Mouse (Mus musculus): ENCODE data around the gene Wasl.

Gene Wasl

DNA sequence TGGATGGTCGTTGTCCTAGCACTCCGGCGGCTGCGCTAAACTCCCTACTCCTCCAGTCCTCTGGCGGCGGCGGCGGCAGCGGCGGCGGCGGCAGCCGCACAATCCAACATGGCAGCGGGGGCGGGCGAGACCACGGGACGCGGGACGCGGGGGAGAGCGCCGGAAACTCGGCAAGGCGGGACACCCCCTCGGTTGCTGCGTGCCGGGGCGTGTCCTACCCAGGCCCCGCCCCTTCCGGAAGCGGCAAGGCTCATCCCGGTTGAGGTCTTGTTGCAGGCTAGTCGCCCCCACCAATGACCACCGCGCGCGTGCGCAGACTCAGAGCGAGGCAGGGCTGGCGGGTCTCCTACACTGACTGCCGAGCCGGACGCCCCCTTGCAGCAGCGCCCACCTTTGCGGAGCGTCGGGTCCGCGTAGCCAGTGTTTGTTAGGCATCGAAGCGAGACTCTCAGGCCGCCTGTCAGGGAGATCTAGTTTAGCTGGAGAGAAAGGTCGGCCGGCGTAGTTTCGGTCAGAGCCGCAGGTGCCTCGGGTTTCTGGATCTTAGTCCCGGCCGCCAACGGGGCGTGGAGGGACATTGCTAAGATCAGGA, at the start of gene Wasl:
Gene Wasl, minus strand, starts transcription at position 143 of the 592 bp plus-strand sequence.
- DNase-seq = peak; percentile 98

DNA sequence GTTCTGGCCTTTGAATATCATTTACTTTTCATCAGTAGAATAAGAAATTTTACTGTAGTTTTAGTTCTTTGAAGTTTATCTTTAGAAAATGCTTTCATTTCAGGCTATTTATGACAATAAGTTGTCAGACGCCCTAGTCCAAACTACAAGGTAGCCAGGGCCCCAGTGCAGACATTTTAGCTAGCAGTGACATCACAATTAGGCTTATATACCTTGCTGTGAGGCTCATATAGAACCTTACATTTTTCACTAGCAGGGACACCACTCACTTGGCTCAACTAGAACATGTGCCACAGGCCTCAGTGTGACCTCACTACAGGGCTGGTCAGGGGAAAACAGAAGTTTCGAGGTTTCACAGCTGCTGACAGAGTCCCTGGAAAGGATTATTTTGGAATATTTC, 42.7 kb upstream of the Wasl start:
- no peak for DNase-seq

DNA sequence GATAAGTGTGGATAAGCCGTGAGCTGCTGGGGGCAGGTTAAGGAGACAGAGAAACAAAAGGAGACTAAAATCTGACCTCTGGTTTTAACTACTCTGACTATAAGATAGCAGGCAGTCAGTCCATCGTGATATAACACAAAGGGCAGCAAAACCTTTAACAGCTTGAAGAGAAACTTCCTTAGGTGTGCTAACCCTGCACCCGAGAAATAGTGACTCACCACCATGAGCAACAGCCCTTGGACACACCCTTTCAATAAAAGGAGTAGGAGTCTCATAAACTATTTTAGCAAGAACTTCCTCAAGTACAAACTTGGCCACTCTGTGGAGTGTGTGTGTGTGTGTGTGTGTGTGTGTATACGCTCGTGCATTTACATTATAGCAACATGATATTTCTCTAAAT, 42.3 kb upstream of the Wasl start:
- DNase-seq = no peak

GRCm38 (mm10) chr6:24697216-24697615, 32.4 kb upstream of the Wasl start:
- DNase-seq = no peak

DNA sequence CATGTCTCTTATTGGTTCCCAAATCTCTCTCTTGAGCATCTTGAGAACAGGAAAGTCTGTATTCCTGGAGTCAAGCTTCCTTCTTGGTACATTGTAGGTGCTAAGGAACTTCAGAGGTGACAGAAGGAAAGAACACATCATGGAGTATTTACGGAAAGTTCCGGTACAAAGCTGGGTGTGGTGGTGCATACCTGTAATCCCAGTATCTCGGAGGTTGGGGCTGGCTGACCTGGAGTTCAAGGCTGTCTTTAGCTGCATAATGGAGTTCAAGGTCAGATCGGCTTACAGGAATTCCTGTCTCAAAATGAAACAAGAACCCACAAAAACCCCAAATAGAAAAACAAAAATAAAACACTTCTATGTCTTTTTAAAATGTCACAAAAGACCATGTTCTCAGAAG, 31.3 kb upstream of the Wasl start:
- no peak for DNase-seq

DNA sequence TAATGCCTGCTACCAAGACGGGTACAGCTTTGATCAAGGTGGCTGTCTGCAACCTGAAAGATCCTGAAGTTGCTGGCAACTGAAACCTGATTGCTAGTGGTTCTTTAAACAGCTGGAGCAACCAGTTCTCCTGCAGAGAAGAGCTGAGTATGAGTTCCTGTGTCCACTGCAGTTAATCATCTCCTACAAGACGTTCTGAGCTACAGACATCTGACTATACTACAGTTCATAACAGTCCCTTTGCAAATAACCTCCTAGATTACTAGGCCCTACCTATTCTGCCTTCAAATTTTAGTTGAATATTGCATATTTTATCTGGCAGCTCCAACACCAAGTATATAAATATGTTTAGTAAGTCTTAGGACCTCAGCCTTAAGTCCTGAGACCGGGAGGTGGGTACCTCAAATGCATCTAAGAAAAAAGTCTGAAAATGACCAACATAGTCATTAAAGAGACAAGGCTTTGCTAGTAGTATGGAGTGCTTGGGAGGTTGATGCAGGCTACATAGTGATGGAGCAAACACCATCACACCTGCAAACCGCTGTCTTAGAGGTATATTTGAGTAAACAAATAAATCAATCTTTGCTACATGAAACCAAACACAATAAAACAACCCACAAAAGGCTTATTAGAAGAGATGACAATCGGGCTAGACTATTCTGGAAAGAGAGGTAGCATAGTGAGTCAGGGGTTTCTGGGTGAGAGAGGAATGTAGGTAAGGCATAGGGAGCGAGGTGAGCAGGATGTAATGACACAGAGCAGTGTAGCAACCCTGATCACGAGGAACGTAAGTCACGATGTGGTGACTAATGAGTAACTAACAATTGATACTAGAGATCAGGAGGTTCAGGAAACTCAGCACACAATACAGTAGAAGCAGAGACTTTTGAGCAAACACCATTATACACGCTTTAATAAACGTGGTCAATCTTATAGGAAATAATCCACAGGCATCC, 29.9 kb upstream of the Wasl start:
- no peak for DNase-seq

GRCm38 (mm10) chr6:24687871-24688270, 23.1 kb upstream of the Wasl start:
- DNase-seq = no peak

GRCm38 (mm10) chr6:24683113-24683512, 18.3 kb upstream of the Wasl start:
- DNase-seq = no peak

DNA sequence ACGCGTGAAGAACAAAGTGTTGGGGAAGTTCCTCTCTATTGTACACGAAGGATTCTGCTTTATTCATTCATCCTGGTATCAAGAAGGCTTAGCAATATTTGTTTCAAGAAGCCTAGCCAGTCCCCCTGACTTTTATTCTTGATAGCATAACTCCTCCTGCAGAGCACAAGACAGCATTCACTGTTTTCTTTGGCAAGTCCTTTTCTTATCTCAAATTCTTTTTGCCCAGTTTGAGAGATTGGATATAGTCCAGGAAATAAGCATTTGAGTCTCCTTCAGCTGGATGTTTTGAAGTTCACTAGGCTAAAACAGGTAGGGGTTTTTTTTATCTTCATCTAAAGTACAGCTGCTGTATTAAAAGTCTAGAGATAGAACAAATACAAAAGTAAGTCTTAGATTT, 3.0 kb upstream of the Wasl start:
- no peak for DNase-seq

- DNase-seq = no peak
Observed at GRCm38 (mm10) chr6:24666248-24666647, 1.4 kb upstream of the Wasl start.

GRCm38 (mm10) chr6:24664133-24664866, 509 bp downstream of the Wasl start:
- DNase-seq = no peak

- DNase-seq = no peak
Observed at GRCm38 (mm10) chr6:24663196-24664132, 1.3 kb downstream of the Wasl start.

- DNase-seq = no peak
Observed at GRCm38 (mm10) chr6:24662483-24662882, 2.3 kb downstream of the Wasl start.

DNA sequence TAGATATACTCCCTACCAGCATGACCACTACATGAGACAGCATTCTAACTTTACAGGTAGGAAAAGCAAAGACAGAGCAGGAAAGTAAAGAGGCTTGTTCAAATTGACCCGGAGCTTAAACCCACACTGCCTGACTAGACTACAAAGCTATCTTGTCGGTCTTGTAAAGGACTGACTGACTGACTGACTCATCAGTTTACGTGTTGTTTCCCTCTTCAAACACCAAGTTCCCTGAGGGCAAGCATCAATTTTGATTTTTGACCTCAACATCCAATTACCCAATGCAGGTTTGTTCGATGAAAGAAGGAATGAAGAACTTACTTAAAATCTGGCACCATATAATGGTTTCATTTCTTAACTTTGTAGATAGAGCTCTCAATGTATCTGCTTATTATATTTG, 2.9 kb downstream of the Wasl start:
- DNase-seq = no peak

GRCm38 (mm10) chr6:24657647-24658387, 7.0 kb downstream of the Wasl start:
- no peak for DNase-seq

- no peak for DNase-seq
Observed at GRCm38 (mm10) chr6:24656094-24656493, 8.7 kb downstream of the Wasl start.

DNA sequence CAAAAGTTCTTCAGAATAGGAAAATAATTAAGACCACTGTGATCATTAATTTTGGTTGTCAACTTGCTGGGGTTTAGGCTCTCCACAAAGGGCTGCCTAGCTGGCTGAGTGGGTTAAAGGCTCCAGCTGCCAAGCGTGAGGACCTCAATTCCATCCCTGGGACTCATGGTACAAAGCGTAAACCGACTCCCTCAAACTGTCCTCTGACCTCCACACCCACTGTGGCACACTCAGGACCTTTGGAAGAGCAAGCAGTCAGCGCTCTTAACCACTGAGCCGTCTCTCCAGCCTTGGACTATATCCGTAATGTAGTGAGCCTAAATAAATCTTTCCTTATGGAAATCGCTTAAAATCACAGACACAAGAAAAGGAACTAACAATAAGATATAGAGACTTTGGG, 13.3 kb downstream of the Wasl start:
- DNase-seq = no peak

DNA sequence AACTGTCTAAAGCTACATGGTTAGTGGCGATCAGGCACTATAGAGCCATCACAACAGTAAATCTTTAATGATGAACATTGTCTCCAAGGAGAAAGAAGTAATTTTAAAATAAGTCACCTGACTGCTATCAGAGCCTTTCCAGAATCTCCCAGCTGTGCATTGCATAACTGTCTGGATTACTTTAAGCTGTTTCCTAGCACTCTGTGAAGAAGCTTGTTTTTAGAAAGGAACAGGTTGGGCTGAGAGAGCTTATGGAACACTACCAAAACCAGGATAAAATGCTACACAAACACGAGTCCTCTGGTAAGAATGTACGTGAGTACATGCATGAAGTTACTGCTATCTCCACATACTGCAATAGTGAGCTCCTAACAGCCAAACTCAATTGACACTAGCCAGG, 14.1 kb downstream of the Wasl start:
- DNase-seq = no peak

DNA sequence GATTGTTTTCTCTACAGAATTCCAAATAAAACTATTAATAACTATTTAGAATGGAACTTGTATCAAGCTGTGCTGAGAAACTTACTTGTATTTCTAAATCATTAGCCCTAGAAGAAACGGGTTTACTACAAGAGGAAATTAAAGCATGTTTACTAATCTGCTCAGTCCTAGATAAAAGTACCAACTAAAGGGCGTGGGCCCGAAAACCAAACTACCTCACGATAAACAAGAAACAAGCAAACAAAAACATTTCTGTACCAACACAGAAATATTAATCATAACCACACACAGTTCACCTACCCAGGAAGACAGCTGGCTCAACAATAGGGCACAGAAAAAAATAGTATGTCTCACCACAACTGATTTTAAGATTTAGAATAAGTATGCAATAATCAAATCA, 16.4 kb downstream of the Wasl start:
- no peak for DNase-seq

- DNase-seq = no peak
Observed at GRCm38 (mm10) chr6:24647103-24647691, 17.6 kb downstream of the Wasl start.

- no peak for DNase-seq
Observed at GRCm38 (mm10) chr6:24645346-24646053, 19.3 kb downstream of the Wasl start.
